Comparison of ENCODE assay signal across 9 mouse cellular contexts in genomic region chr8:124316466-124317136, GRCm38 (mm10).
DNase-seq lines count a peak whose midpoint lies in the region; ATAC-seq lines count a peak whose summit lies in the region.
"Had no signal": no experiment of that assay in that cellular context is flagged by ENCODE, and none has a peak within 500 bp of the region (broad histone marks: within the 10 kb centered on the region; RNA-seq: fewer than 3 reads in every experiment).

No protein-coding gene starts in this region.

- ATAC-seq in forebrain, embryonic 13.5 days = no peak; the same call in 1 of the 2 replicates
- no peak for ATAC-seq in forebrain, embryonic 15.5 days (replicated peaks)
- ATAC-seq in hindbrain, embryonic 16.5 days = peak; percentile 38

- 0 out of 2 replicates have a peak overlapping the region, but pooled peaks have one; percentile 26 for H3K9ac ChIP-seq in forebrain, embryonic 13.5 days
- H3K9ac ChIP-seq in forebrain, embryonic 15.5 days (replicated peaks) = no peak overlapping the region
- 0 out of 2 replicates have a peak overlapping the region, but pooled peaks have one; percentile 1 for H3K9ac ChIP-seq in hindbrain, embryonic 16.5 days (ENCODE audit: low read depth, low read length)

- H3K36me3 ChIP-seq in forebrain, embryonic 13.5 days (ENCODE audit: poor library complexity, severe bottlenecking) = no peaks in the 10 kb centered on the region
- no peaks in the 10 kb centered on the region for H3K36me3 ChIP-seq in forebrain, embryonic 15.5 days
- no peaks in the 10 kb centered on the region for H3K36me3 ChIP-seq in hindbrain, embryonic 16.5 days (ENCODE audit: control insufficient read depth, insufficient read depth, low read length)

- peak; percentile 66 for DNase-seq in adrenal gland, postnatal 25 days
- peak; percentile 76 for DNase-seq in gastrocnemius, postnatal 10 days
- DNase-seq in lung, postnatal 4 days = peak; percentile 36 to 59
- no peak for DNase-seq in left cerebral cortex, adult 9 months (ENCODE audit: low spot score in 2 of 2)
- no peak for DNase-seq in layer of hippocampus, postnatal 36 days

- H3K9me3 ChIP-seq in forebrain, embryonic 13.5 days (replicated peaks) = no peaks in the 10 kb centered on the region
- H3K9me3 ChIP-seq in forebrain, embryonic 15.5 days = no peaks in the 10 kb centered on the region
- no peaks in the 10 kb centered on the region for H3K9me3 ChIP-seq in hindbrain, embryonic 16.5 days (ENCODE audit: control insufficient read depth, low read length)

- no peak overlapping the region for H3K27ac ChIP-seq in forebrain, embryonic 13.5 days
- H3K27ac ChIP-seq in forebrain, embryonic 15.5 days (replicated peaks) = no peak overlapping the region
- H3K27ac ChIP-seq in hindbrain, embryonic 16.5 days (ENCODE audit: low read depth, low read length) = no peak overlapping the region
- H3K27ac ChIP-seq: macrophage had no signal

- no peak overlapping the region for H3K4me2 ChIP-seq in forebrain, embryonic 13.5 days
- no peak overlapping the region for H3K4me2 ChIP-seq in forebrain, embryonic 15.5 days (replicated peaks)
- H3K4me2 ChIP-seq in hindbrain, embryonic 16.5 days (ENCODE audit: low read length) = no peak overlapping the region

- no peaks in the 10 kb centered on the region for H3K27me3 ChIP-seq in forebrain, embryonic 13.5 days
- no peaks in the 10 kb centered on the region for H3K27me3 ChIP-seq in forebrain, embryonic 15.5 days
- no peaks in the 10 kb centered on the region for H3K27me3 ChIP-seq in hindbrain, embryonic 16.5 days (replicated peaks; ENCODE audit: control insufficient read depth, insufficient read depth, low read length)

- H3K4me1 ChIP-seq in forebrain, embryonic 13.5 days = peaks cover 59% of the 10 kb centered on the region
- peaks cover 54% of the 10 kb centered on the region for H3K4me1 ChIP-seq in forebrain, embryonic 15.5 days
- H3K4me1 ChIP-seq in hindbrain, embryonic 16.5 days (ENCODE audit: control insufficient read depth, insufficient read depth, low read depth, low read length) = peaks cover 41% of the 10 kb centered on the region

- no peak overlapping the region for H3K4me3 ChIP-seq in forebrain, embryonic 13.5 days
- no peak overlapping the region for H3K4me3 ChIP-seq in forebrain, embryonic 15.5 days
- H3K4me3 ChIP-seq in hindbrain, embryonic 16.5 days (ENCODE audit: low read length) = no peak overlapping the region

- WGBS in forebrain, embryonic 13.5 days = 56% methylated on average over 12 of the region's 12 CpGs
- 57% methylated on average over 12 of the region's 12 CpGs for WGBS in forebrain, embryonic 15.5 days
- WGBS in hindbrain, embryonic 16.5 days = 47% methylated on average over 12 of the region's 12 CpGs

Comparison
In these comparisons a context has a peak if more than half of its experiments do, and no peak if none do; other contexts are left out.
1. DNase-seq: peak in adrenal gland, postnatal 25 days (single experiment), gastrocnemius, postnatal 10 days (single experiment) and lung, postnatal 4 days (2 of 2); none in left cerebral cortex, adult 9 months (0 of 2) and layer of hippocampus, postnatal 36 days (0 of 2).